Mouse (Mus musculus): ENCODE data around the gene Tmem262. TPM values are rescaled to one million over a fixed set of nuclear protein-coding genes. Genes with fewer than 3 reads are reported as not detected.

Tmem262 gene
- polyA plus RNA-seq, 1 experiment = not detected

DNA sequence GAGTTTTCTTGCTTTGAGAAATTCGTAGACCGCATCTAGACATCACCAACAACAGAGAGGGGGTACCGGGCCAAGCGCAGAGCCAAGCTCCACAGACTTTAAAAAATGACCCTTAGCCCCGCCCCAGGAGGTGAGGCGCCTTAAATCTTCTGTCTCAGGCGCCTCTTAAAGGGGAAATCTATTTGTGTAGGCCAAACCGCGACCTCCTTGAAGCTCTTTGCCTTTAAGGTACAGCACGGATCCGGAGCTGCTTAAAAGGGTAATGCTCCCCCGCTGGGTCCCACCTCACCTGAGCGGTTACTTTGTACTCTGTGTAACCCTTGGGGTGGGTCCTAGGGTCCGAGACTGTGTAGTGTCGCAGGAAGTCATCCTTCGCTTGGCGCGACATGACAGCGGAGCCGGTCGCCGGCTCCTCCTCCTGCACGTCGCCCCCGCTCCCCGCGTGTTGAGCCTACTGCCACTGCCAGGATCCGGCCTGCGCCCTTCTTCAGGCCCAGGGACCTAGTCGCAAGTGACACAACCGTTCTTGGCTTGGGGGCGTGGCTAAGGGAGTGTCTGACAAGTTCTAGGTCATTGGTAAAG lies 48.0 kb downstream of the Tmem262 start, which contains the start of gene Snx15:
Gene Snx15 (minus strand): TSS at position 545 of the 582 bp plus-strand sequence.
- peak; percentile 29; the same call in 1 of the 2 replicates for TF ChIP-seq POLR2A (IDR thresholded peaks at IDR 0.05; ENCODE audit: borderline replicate concordance, extremely low read depth, insufficient read depth, insufficient read length, poor library complexity, severe bottlenecking)
- no peak for TF ChIP-seq CTCF (IDR thresholded peaks at IDR 0.05; ENCODE audit: borderline replicate concordance, extremely low read depth, insufficient read depth, insufficient read length)
- DNase-seq (ENCODE audit: low read depth) = peak; percentile 98

Other genes starting within 250 kb of the Tmem262 start
- gene Frmd8, start 204.8 kb upstream of the Tmem262 start, polyA plus RNA-seq (2012; rRNA removed) = 18.9 and 21.3 TPM in 2 replicates
- gene Slc25a45, start 202.2 kb upstream of the Tmem262 start, polyA plus RNA-seq (2012; rRNA removed) = 2.6 and 3.5 TPM in 2 replicates
- gene Tigd3, start 185.9 kb upstream of the Tmem262 start, polyA plus RNA-seq (2012; rRNA removed) = 15.2 and 15.5 TPM in 2 replicates
- 180 and 231 TPM in 2 replicates for gene Dpf2, start 167.0 kb upstream of the Tmem262 start, polyA plus RNA-seq (2012; rRNA removed)
- 11.7 and 13.7 TPM in 2 replicates for gene Cdc42ep2, start 155.2 kb upstream of the Tmem262 start, polyA plus RNA-seq (2012; rRNA removed)
- gene Pola2, start 115.8 kb upstream of the Tmem262 start, polyA plus RNA-seq (2012; rRNA removed) = 33.8 and 56.9 TPM in 2 replicates
- not detected in 2 replicates for gene Slc22a20, start 93.9 kb upstream of the Tmem262 start, polyA plus RNA-seq (2012; rRNA removed)
- gene Capn1, start 64.1 kb upstream of the Tmem262 start, polyA plus RNA-seq (2012; rRNA removed) = 5.2 and 7.6 TPM in 2 replicates
- 24.6 and 38.8 TPM in 2 replicates for gene Syvn1, start 33.5 kb upstream of the Tmem262 start, polyA plus RNA-seq (2012; rRNA removed)
- gene Mrpl49, start 22.2 kb upstream of the Tmem262 start, polyA plus RNA-seq (2012; rRNA removed) = 46.3 and 50.4 TPM in 2 replicates
- 1,255 and 1,497 TPM in 2 replicates for gene Fau, start 22.2 kb upstream of the Tmem262 start, polyA plus RNA-seq (2012; rRNA removed)
- gene Znhit2, start 18.8 kb upstream of the Tmem262 start, polyA plus RNA-seq (2012; rRNA removed) = 36.0 and 46.5 TPM in 2 replicates
- 76.1 and 100 TPM in 2 replicates for gene Tm7sf2, start 11.7 kb upstream of the Tmem262 start, polyA plus RNA-seq (2012; rRNA removed)
- 95.4 and 109 TPM in 2 replicates for gene Vps51, start 2.8 kb upstream of the Tmem262 start, polyA plus RNA-seq (2012; rRNA removed)
- gene Gm28374, start 2.2 kb downstream of the Tmem262 start, polyA plus RNA-seq (2012; rRNA removed) = 2.5 and 3.1 TPM in 2 replicates
- gene Zfpl1, start 4.9 kb downstream of the Tmem262 start, polyA plus RNA-seq (2012; rRNA removed) = 103 and 127 TPM in 2 replicates
- 9.7 and 16.3 TPM in 2 replicates for gene Cdca5, start 5.0 kb downstream of the Tmem262 start, polyA plus RNA-seq (2012; rRNA removed)
- 0.15 and 0.25 TPM in 2 replicates for gene AC131692.1, start 14.4 kb downstream of the Tmem262 start, polyA plus RNA-seq (2012; rRNA removed)
- gene Naaladl1, start 25.7 kb downstream of the Tmem262 start, polyA plus RNA-seq (2012; rRNA removed) = 1.1 and 2.0 TPM in 2 replicates
- 47.3 and 66.2 TPM in 2 replicates for gene Sac3d1, start 38.6 kb downstream of the Tmem262 start, polyA plus RNA-seq (2012; rRNA removed)
- gene Snx15, start 48.3 kb downstream of the Tmem262 start, polyA plus RNA-seq (2012; rRNA removed) = 52.3 and 52.4 TPM in 2 replicates
- gene Batf2, start 61.0 kb downstream of the Tmem262 start, polyA plus RNA-seq (2012; rRNA removed) = 0.05 TPM in 2 replicates
- 109 and 144 TPM in 2 replicates for gene Arl2, start 61.5 kb downstream of the Tmem262 start, polyA plus RNA-seq (2012; rRNA removed)
- gene Majin, start 104.4 kb downstream of the Tmem262 start, polyA plus RNA-seq (2012; rRNA removed) = 0.05 TPM in 1 of 2 replicates, not detected in the other
- gene Gpha2, start 146.3 kb downstream of the Tmem262 start, polyA plus RNA-seq (2012; rRNA removed) = 0.22 TPM in 1 of 2 replicates, not detected in the other
- gene Ppp2r5b, start 155.8 kb downstream of the Tmem262 start, polyA plus RNA-seq (2012; rRNA removed) = 121 and 133 TPM in 2 replicates
- 21.8 and 28.9 TPM in 2 replicates for gene Atg2a, start 161.6 kb downstream of the Tmem262 start, polyA plus RNA-seq (2012; rRNA removed)
- gene Ehd1, start 196.7 kb downstream of the Tmem262 start, polyA plus RNA-seq (2012; rRNA removed) = 200 and 212 TPM in 2 replicates
- 4.4 and 6.5 TPM in 2 replicates for gene Cdc42bpg, start 226.4 kb downstream of the Tmem262 start, polyA plus RNA-seq (2012; rRNA removed)